Mouse (Mus musculus): ENCODE data around the gene Bnip1.

Bnip1 gene

GRCm38 (mm10) chr17:26780750-26781571 is at the start of gene Bnip1:
Bnip1 (plus strand) TSS chr17:26781066.
- DNase-seq (ENCODE audit: low read depth, low spot score) = peak; percentile 79

GRCm38 (mm10) chr17:26742581-26742980 is 38.3 kb upstream of the Bnip1 start:
- no peak for DNase-seq (ENCODE audit: low read depth, low spot score)

GRCm38 (mm10) chr17:26743294-26743693 is 37.6 kb upstream of the Bnip1 start:
- DNase-seq (ENCODE audit: low read depth, low spot score) = no peak

GRCm38 (mm10) chr17:26749975-26750374 is 30.9 kb upstream of the Bnip1 start:
- DNase-seq (ENCODE audit: low read depth, low spot score) = no peak

DNA sequence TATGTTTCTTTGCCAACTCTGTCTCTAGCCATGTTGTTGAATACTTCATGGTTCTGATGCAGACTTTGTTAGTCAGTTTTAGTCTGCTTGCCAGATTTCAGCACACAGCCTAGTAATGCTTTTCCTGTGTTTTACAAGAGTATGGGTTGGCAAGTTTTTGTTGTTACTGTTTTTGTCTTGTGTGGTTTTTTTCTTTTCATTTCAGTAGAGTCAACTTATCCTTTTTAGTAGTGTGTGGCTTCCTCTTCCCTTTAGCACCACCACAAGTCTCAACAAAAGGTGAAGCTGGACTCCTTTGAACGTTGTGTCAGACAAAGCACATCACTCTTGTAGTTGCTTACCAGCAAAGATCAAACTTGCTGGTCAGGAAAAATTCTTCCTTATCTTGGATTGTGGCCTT is 28.6 kb upstream of the Bnip1 start:
- no peak for DNase-seq (ENCODE audit: low read depth, low spot score)

- no peak for DNase-seq (ENCODE audit: low read depth, low spot score)
Observed at GRCm38 (mm10) chr17:26753476-26753875, 27.4 kb upstream of the Bnip1 start.

DNA sequence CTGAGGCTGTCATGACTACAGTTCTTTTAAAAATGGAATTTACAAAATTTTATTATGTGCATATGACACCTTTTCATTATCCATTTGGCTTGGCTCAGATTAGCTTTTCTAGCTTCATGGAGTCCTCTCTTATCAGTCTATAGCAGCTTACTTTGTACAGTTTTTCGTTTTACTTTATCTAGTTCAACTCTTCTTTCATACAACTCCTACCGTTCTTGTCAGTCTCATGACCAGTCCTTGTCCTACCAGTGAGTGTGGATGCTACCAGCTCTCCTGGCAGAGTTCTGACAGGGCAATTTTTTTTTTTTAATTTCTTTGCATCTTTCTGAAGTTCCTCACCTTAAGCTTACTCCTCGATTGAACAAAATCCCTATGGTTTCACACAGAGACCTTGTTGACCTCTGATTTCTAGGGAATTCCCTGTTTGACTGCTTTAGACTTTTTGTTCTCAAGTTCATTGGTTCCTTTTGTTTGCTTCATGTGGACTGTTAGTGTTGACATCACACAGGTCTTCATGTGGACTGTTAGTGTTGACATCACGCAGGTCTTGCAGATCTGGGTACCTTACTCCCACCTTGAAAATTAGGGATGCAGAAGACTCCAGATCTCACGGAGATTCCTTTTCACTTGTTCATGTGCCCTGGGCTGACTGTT is 13.6 kb upstream of the Bnip1 start:
- no peak for DNase-seq (ENCODE audit: low read depth, low spot score)

- no peak for DNase-seq (ENCODE audit: low read depth, low spot score)
Observed at GRCm38 (mm10) chr17:26767754-26768124, 13.1 kb upstream of the Bnip1 start.

DNA sequence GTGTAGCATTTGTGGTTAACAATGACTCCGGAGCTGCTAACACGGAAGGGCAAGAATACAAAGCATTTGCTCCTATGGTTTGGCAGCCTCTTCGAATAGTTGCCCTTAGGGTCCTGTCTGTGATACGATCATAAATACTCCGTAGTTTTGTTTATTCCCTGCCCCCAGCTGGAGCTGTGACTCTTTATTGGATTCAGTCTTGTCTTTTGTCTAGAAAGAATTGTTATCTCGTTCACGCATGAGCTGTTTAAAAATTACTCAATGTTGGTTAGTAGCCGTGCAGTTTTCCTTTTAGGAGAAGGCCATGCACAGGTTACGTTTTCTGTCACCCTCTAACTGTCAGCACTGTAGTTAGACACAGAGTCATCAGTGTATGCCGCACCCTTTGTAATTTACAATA is 4.7 kb upstream of the Bnip1 start:
- no peak for DNase-seq (ENCODE audit: low read depth, low spot score)

DNA sequence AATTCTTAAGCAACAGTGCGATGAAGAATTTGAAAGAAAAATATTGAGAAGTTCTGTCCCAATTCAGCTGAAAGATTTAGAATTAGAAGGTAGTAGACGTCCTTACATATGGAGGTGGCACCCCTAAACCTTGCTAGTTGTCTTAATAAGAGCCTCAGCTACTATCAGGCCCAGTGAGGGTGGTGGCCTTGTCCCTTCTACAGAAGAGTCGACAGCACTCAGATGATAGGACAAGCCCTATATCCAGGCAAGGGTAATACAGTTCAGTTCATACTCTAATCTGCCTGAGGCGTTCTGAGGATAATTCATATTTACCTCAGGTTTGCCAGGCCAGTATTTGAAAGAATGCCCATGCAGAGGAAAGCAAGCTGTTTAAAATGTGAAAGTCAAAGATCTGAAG is 2.9 kb upstream of the Bnip1 start:
- DNase-seq (ENCODE audit: low read depth, low spot score) = no peak

- no peak for DNase-seq (ENCODE audit: low read depth, low spot score)
Observed at GRCm38 (mm10) chr17:26778430-26779100, 2.3 kb upstream of the Bnip1 start.

- no peak for DNase-seq (ENCODE audit: low read depth, low spot score)
Observed at GRCm38 (mm10) chr17:26779471-26779870, 1.4 kb upstream of the Bnip1 start.

DNA sequence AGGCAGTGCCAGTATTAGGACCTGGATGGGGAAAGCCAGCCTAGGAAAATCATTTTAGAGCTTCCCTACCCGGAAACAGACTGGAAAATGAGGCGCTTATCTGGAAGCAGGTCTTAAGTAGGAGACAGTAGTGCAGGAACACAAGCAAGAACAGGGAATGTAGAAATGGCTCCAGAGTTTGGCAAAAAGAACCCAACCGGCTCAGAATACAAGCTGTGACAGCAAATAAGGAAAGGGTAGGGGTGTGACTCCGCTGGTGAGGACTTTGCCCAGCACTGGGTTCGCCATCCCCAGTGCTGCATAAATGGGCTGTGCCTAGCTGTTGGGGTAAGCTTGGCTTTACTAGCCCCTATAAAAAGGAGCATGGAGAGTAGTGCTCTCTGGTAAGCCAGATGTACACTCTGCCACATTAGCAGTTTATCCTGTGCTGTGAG is 761 bp downstream of the Bnip1 start:
- DNase-seq (ENCODE audit: low read depth, low spot score) = peak; percentile 10

GRCm38 (mm10) chr17:26784525-26784924 is 3.7 kb downstream of the Bnip1 start:
- DNase-seq (ENCODE audit: low read depth, low spot score) = no peak

DNA sequence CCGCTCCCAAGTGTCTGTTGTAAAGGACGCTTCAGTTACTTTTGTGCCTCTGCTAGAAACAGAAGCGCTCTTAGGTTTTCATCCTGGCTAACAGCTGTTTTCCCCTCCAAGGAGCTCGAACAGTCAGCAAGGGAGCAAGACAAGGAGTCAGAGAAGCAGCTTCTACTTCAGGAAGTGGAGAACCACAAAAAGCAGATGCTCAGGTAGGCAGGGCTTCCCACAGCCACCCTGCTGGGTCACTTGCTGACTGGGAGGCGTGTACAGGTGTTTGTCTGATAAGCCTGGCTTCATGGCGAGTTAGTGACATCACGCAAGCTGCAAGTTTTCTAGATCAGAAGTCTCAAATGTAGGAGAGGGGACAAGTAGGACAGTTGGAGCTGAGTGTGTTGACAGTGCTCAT is 5.7 kb downstream of the Bnip1 start:
- no peak for DNase-seq (ENCODE audit: low read depth, low spot score)

- no peak for DNase-seq (ENCODE audit: low read depth, low spot score)
Observed at GRCm38 (mm10) chr17:26788986-26789385, 8.1 kb downstream of the Bnip1 start.

- DNase-seq (ENCODE audit: low read depth, low spot score) = no peak
Observed at GRCm38 (mm10) chr17:26789460-26790268, 8.8 kb downstream of the Bnip1 start.

- DNase-seq (ENCODE audit: low read depth, low spot score) = no peak
Observed at GRCm38 (mm10) chr17:26790269-26791214, 9.7 kb downstream of the Bnip1 start.

- DNase-seq (ENCODE audit: low read depth, low spot score) = no peak
Observed at GRCm38 (mm10) chr17:26791580-26791979, 10.7 kb downstream of the Bnip1 start.

DNA sequence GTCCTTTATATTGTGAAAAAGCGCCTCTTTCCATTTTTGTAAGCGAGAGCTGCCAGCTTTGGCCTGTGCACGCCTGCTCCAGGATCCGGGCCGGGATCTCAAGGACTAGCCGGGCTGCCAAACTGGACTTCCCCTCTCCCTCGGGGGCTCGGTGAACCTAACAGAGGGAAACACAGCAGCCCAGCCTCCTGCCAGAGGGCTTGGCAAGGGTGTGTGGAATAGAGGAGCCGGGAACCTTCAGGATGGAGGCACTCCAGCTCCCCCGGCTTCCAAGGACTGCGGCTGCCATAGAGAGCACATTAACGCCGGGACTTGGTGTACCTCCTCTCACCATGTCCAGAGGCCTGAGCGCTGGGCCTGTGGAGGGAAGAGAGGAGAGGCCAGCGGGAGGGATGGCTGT is 11.2 kb downstream of the Bnip1 start:
- DNase-seq (ENCODE audit: low read depth, low spot score) = no peak

All from forelimb bud, embryonic 11.5 days (tissue).